Mouse (Mus musculus) cerebellum, adult 11-12 months (tissue): Measurements from ENCODE around the gene Ppp6r2.

ENCODE experiments used
- DNase-seq: peaks from one replicate; pipeline ENCODE4 v3.0.0; 2022

Ppp6r2 gene

DNA sequence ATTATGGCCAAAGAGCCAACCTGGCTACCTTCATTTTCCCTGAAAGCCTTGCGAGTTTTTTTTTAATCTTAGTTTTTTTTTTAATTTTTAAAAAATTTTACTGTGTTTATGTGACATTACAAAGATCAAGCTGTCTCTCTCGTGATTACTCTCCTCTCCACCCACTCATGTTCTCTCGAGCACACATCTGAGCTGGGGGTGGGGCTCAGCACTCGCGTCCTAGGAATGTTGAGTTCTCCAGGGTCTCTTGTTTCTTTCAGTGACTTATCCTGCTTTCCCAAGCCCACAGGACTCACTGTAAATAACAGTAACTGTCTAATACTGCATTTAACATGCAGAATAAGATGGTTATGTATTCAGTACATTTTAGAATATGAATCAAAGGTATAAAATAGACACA, 53.1 kb downstream of the Ppp6r2 start:
- DNase-seq, result no peak

DNA sequence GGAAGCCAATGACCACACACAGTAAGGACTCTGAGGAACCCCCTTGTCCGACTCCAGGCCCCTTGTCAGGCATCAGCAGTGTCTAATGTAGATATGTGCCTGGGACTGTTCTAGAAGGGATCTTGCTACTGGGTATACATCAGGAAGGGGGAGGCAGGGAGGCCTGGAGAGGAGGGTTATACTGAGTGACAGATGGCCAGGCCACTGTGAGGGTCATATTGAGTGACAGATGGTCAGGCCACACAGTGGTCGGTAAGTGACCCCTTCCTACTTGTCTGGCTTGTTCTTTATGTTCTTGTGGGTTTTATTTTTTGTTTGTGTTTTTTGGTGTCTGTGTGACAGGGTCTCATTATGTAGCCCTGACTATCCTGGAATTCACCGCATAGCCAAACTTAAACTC, 64.1 kb downstream of the Ppp6r2 start:
- no peak for DNase-seq

DNA sequence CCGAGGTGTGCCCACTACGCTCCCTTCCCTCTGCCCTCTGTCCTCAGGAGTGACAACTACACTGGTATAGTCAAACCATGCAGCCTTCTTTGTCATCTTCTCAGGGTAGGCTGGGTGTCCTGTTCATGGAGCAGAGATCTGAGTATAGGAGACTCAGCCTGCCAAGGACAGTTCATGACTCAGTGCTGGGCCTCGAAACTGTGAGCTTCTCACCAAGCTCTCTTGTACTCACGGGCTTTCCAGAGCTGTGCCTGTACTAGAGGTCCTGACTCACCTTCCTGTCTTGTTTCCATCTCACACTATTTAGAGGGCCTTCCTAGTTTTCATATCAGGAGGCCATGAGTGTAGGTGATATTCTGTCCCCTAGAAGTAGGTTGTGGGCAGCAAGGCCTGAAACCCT, 66.0 kb downstream of the Ppp6r2 start:
- DNase-seq, result no peak

DNA sequence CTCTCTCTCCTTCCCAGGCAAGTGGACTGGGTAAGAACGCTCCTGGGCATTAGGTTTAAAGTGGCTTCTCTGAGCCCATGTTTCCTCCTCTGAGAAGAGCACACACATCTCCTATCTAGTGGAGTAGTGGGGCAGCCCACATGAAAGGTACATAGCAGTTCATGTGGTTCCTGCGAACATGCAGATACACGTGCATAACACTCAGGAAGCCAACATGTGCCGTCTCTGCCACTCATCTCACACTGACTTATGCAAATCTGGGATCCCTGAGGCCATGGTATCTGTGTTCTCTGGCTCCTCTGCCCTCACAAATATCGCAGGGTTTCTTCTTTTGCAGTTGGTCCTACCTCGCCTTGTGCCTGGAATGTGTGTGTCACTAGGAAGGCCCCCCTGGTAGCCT, 71.2 kb downstream of the Ppp6r2 start:
- no peak for DNase-seq

DNA sequence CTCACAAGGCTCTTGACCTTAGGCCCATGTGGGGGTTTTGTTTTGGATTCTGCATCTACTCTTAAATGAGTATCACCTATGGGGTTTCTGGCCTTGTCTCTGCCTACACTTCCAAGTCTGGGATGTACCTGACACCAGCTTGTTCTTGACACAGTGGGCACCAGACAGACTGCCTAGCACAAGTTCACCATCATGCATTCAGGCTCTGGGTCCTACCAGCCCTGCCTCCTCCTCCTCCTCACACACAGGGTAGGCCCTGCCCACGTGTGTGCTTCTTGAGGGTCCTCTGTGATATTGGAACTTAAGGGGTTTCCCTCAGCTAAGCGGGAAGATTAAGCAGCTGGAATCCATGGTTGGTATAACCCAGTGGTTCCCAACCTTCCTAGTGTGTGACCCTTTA, 72.7 kb downstream of the Ppp6r2 start:
- no peak for DNase-seq

DNA sequence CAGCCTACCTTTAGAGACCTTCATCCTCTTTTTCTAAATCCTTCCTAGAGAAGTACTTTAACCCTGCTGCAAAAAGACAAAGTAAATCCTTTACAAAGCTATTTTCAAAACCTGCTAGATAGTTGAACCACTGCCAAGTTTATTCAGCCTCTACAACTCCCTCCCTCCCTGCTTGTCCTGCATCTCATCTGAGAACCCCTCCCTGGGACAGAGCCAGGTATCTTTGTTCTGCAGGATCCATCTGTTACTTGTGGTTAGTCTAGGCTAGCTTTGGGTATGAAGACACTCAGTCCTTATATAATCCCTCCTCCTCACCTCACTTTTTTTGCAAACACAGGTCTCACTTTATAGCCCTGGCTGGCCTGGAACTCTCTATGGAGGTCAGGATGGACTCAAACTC, 73.7 kb downstream of the Ppp6r2 start:
- DNase-seq, result peak; percentile 63

DNA sequence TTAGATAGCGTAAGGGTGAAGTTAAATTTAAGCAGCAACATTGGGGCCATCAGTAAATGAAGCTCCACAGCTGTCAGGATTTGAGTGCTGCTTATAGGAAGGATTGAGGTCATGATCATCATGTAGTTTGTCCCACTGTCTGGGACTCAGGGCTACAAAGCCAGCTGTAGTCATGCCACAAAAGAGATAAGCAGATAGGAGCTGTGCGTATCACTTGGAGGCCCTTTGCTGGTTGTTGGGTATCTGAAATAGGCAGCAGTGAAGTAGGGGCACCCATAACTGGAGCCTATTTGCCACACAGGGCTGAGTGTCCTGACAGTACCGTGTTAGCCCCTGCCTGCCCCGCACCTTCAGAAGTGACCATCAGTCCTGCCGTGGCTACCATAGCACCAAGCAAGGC, 74.1 kb downstream of the Ppp6r2 start:
- DNase-seq, result no peak

DNA sequence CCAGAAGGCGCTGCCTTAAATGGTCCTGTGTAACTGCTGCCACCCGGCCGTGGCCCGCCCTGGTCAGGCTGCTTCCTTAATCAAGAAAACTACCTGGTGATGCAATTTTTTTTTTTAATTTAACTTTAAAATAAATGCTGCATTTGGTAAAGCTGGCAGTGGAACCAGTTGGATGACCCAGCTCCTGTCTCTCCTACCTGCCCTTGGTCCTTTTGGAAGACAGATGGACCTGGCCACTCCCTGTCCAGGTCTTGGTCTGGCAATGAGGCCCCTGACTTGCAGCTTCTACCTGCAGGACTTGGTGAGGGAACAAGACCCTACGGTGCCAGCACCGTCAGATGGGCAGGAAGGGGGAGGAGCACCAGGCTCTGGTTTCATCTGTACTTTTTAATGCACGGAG, 74.8 kb downstream of the Ppp6r2 start:
- peak; percentile 66 for DNase-seq

DNA sequence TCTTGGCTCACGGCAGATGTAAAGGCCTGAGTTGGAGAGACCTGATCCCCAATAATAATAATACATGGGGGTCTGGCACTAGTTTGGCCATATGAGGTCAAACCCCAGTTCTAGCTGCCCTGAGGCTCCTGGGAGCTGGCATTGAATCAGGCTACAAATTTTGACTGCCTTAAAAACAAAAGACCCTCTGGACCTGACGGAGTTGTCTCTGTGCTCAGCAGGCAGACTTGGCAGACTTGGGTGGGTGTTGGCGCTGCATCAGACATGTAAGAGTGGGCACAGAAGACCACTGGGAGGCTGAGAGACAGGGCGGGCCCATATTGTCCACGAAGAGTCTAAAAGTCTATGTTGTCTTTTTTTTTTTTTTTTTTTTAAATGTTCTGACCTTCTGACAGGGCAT, 75.2 kb downstream of the Ppp6r2 start:
- peak; percentile 50 for DNase-seq

DNA sequence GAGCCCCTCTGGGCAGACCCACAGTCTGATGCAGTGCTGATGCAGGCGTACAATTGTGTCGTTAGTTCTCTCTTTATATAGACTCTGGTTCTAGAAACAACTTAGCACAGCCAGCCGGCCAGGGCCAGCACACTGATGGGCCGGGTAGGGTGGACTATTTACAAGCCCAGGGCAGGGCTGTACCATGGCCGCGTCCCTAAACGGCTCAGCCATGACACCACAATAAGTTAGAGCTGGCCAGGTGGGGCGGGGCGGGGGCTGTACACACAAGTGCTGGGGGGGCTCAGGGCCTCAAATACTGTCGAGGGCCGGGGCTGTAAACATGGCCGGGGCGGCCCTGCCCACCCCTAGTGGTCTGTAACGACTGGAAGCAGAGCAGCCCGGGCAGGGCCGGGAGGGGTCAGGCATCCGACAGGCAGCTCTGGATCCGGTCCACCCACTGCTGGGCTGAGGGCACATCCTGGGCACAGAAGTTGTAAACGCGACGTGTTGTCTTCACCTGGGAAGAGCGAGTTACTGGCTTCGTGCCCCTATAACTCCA, 76.9 kb downstream of the Ppp6r2 start:
- DNase-seq, result peak; percentile 44

DNA sequence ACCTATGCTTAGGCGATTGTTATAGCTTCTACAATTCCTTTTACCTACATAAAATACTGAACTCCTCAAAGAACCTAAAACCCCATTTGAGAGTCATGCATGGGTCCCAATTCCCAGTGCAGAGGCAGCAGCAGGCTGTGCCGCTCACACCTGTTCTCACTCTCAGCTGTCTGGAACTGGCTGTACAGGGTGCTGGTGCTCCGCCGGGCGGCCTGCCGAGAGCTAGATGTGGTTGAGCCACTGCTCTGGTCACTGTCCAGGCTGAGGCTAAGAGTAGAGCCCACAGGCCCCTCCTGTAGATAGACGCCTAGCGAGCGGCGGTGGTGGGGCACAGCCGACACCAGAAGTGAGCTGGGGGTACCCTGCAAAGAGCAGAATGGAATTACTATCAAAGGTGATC, 78.1 kb downstream of the Ppp6r2 start:
- peak; percentile 26 for DNase-seq

DNA sequence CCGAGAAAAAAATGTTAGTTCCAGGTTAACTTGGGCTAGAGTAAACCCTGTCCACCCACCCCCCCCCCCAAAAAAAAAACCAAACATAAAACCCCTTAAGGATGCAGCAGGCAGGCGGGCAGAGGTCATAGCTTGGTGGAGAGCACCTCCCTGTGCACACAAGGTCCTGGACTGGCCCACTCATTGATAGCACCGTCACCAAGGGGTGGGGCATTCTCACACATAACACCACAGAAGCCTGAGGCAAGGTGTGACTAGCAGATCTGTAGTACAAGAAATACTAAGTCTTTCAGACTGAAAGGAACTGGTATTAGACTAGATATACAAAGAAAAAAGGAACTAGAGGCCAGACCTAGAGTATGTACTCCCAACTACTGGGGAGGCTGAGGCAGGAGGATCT, 80.2 kb downstream of the Ppp6r2 start:
- DNase-seq, result no peak

DNA sequence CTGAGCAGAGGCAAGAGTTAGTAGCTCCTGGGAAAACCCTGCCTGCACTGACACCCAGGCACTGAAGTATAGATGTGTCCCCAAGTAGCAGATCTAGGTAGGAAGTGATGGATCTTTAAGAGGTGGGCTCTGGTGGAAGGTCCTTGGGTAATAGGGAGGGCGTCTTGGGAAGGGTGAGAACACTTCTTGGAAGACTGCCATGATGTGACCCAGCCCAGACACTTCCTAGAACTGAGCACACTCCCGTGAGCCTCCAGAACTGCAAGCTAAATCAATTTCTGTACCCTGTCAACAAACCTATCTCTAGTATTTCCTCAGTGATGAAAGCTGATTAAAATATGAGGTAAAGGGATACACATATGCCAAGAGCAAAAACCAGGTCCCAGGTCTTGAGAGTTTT, 81.4 kb downstream of the Ppp6r2 start:
- no peak for DNase-seq

DNA sequence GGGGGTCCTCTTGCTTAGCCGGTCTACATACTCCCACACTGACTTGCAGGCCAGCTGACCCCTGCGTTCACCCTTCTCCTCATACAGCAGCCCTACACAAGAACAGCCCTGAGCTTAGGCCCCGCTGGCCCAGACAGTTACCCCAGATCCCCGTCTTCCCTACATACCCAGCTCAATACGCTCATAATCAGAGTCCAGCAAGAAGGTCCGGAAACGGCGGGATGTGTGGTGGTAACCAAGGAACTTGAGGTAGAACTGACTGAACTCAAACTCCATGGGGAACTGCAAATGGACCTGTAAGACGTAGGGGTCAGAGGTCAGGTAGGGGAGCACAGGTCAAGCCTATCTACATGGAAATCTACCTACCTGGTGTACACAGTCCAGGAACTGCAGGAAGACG, 82.4 kb downstream of the Ppp6r2 start:
- DNase-seq, result no peak

DNA sequence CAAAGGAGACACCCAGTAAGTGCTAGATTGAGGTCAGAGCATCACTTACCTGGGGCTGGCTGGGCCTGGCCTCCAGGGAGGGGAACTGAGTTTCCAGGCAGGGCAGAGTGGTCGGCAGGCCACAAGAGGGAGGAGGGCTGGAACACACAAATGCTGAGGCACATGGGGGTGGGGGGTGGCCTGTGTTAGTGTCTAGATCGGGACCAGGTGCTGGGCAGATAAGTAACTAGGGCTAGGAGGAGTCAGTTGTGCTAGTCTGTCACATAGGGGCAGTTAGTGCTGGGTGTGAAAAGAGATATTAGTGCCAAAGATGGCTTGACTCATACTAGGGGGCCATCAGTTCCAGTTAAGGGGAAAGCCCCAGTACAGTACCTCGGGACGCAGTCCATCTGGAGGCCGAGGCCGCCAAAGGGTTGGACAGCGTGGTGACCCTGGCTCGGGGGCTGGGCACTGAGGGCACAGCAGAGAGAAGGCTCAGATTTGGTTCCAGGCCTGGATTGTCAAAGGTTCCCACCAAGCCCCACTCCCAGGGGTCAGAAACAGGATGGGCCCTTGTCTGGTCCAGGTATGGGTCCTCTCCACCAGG, 84.3 kb downstream of the Ppp6r2 start:
- no peak for DNase-seq

DNA sequence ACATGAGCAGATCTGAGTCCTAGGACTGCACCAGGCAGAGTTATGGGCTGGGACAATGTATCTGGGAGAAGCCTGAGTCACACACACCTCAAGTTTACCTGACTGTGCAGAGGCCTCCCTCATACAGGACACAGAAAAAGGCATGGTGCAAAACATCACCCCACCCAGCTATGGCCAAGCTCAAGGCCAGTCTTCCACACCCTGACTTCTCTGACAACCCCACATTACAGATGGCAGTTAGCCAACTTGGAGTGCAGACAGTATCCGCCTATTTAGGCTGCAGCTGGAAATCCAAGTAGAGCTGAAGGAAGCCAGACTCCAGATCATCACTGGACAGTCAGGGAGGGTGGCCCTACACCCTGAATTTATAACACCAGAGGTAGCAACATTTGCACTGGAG, 85.1 kb downstream of the Ppp6r2 start:
- no peak for DNase-seq

DNA sequence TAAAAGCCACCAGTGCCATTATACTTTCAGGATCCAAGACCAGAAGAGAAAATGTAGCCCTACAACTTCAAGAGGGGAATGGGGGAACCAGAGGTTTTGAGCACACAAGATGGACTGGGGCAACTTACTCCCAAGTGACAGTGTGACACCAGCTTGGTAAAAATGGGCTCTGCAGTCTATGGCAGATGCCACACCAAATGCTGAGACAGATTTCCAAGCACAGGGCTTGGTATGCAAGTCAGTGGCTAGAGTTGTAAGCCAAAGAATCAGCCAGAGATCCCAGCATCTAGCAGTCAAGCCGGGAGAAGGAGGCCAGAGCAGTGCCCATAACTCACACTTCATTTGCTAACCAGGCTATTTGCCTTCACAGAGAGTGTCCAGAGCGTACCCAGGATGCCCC, 86.3 kb downstream of the Ppp6r2 start:
- peak; percentile 23 for DNase-seq

DNA sequence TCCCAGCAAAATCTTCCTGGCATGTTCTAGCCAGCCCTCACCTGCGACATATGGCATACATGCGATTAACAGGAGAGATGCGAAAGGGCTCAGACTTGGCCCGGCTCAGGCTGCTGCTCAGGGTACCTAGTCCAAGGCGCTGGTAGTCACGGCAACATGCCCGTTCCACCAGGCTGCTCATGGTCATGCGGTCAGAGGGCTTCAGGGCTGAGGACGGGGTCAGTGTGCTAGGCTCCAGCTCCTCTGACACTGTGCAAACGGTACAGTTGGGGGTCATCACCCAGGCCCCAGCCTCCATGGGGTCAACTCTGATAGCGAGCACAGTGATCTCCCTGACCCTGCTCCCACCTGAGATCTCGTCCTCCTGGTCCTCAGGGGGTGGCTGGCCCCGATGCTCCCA, 88.8 kb downstream of the Ppp6r2 start:
- no peak for DNase-seq

DNA sequence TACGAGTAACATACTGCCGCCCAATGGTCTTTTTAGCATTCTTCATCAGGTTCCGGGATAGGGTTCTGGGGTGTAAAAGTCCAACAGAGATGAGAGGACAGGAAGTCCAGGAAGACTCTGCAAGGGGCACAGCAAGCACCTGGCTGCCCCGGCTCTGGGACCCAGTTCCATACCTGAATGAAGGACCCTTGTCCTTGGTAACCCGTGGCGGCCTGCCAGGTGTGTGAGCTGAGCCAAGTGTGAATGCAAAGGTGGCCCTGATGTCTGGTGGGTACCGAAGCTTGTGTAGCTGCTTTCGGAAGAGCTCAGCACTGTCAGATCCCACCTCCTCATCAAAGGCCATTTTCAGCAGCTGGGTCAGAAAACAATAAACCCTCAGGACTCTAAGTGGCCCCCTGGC, 89.2 kb downstream of the Ppp6r2 start:
- DNase-seq, result no peak

DNA sequence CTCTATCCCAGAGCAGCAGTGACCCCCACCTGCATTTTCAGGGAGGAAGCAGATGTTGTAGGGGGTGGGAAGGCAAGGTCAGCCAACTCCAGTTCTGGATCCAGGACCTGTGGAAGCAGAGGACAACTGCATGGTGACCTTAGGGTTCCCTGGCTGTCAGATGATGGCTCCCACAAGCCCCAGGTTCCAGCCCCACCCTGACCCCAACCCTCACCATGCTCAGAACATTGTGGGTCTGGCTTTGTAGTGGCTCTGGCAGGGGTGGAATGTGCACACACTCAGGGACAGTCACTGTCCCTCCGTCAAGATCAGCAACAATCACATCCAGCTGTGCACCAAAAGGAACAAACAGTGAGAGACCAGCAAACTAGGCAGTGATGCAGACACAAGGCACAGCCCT, 94.6 kb downstream of the Ppp6r2 start:
- no peak for DNase-seq

DNA sequence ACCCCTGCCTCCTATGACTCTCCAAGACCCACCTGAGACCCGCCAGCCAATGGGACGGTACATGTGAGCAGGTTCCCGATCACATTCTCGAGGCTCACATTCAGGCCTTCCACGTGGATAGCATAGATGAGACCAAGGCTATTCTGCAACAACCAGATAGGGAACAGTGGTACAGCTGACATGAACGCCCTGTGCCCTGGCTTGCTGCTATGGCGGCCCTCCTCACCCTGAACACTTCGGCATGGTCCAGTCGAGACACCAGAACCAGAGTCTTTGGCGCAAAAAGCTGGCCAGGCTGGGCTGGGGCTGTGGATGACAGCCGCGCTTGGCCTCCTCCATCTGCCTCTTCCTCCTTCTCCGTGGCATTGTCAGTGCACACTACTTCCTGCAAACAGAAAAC, 96.1 kb downstream of the Ppp6r2 start:
- DNase-seq, result peak; percentile 41

DNA sequence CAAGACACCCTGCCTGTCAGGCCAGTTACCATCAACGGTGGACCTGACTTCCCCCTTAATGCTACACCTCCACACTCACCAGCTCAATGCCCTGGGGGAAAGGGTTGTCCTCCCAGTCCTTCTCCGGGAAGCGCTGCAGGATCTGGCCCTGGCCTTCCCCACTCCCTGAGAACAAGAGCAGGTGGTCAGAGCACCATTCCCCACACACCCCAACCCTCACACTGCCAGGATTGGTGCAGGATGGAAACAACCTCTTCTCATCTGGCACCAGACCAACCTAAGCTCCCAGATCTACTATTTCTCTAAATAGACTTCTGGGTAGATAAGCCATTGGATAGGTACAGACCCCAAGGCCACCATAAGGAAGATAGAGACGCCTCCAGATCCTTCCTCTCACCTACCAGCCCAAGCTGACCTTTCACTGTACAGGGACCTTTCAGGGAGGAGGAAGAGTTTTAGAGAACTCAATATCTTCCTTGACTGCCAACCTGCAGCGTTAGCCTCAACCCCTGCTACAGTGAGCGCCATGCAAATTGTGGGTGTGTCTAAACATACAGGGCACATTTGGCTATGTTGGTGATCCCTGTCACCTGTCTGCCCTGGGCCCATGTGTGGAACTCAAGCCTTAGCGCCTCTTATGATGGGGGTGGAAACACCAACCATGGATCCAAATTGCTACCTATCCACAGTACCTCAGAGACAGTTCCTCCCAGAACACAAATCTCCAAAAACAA, 97.2 kb downstream of the Ppp6r2 start:
- peak; percentile 67 for DNase-seq

DNA sequence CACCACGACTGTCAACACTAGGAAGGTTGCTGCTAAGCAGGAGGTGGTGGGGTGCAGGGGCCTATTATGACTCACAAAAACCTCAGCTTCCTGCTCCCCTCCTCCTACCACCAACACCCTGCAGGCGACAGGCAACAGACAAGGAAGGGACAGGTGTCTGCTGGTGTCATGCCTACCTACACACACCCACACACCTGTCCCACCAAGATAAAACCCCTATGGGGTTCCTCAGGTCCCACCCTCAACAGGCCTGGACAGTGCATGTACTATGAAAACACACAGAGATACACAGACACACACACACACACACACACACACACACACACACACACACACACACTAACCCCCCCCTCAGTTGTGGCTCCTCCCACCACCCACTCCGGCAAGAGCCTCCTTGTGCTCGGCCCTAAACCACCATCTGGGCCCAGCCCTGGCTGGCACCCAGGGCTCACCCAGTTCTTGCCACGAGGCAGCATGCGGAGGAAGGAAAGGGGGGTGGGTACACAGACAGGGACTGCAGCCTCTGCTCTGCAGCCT, 98.7 kb downstream of the Ppp6r2 start:
- peak; percentile 84 for DNase-seq

DNA sequence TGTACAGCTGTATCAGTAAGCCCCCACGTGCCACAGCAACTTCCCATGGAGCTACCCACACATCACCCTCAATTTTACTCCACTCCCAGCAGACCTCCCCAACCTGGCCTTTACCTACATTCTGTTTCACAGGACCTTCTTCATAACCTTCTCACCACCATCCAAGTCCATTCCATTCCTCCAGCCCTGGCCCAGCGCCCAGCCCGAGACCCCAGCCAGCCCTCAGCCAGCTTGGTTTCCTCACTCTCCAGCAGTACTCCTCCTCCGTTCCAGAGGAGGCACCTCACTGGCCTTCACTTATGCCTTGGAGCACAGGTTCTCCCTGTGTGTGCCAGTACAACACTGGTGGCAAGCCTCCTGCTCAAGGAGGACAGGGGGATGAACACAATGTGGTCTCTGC, 102.0 kb downstream of the Ppp6r2 start:
- DNase-seq, result peak; percentile 61

DNA sequence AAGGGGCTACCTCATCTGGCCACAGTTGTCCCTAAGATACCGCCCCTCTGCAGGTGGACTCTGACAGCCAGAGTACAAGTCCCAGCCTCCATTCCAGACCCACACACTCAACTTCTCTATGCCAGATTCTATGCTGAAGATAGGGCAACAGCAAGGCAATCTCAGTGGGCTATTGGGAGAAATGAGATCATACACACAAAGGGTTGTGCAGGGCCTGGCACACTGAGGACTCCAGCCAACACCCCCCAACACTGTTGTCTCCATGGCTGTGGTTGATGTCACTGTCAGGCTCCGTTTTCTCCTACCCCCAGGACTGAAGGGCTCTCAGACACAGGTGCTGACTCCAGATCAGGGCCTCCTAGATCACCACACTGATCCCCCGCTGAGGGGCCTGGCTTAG, 102.8 kb downstream of the Ppp6r2 start:
- DNase-seq, result no peak
